Mouse (Mus musculus) lung, postnatal 0 days (tissue): ENCODE results near the gene Shb.

ENCODE experiments used
- CTCF ChIP-seq: IDR thresholded peaks from 2 replicates; pipeline ENCODE4 v1.5.1; 2016; ENCODE audit warnings: antibody characterized with exemption, mild to moderate bottlenecking
- EP300 ChIP-seq: IDR thresholded peaks from 2 replicates; pipeline ENCODE4 v1.6.1; 2016; ENCODE audit warnings: antibody characterized with exemption, mild to moderate bottlenecking, control low read depth

DNA sequence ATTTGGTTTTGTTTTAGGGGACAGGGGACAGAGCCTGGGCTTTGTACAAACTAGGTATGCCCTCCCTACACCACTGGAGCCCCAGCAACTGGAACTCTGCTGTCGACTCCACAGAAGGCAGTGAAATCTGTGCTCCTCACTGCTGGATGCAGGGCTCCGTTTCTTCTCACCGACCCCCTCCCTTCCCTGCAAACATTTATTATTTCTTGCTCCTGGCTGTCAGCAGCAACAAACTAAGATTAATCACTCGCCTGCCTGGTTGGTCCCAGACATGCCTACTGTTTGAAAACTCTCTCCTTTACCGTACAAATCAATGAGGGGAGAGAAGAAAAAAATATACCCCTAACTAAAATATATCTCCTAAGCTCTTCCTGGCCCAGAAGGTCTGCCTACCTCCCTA, 93.0 kb downstream of the Shb start:
- TF ChIP-seq CTCF (no peak), EP300 (no peak)
